Mouse (Mus musculus) left cerebral cortex, adult 18-20 months (tissue): ENCODE measurements at regions not wholly inside any gene's neighbourhood (a gene's known extent, or its start where the extent isn't known, plus 50 kb on each side); places are given as distances from the start of the nearest gene placed in this dataset.

Source experiments
- DNase-seq, 2 experiments: peaks; one replicate each; pipeline ENCODE4 v3.0.0; 2021 to 2022; ENCODE audit warnings: low spot score in 2 of 2, mixed read lengths in 1 of 2

- no peak for DNase-seq
Measured at GRCm38 (mm10) chr9:30848249-30848648, 74.0 kb downstream of the Adamts15 start.

- no peak for DNase-seq
Measured at GRCm38 (mm10) chr9:30845609-30846290, 76.5 kb downstream of the Adamts15 start.

- no peak for DNase-seq
Measured at GRCm38 (mm10) chr9:30844079-30844563, 78.1 kb downstream of the Adamts15 start.

GRCm38 (mm10) chr9:30834908-30835307, 87.3 kb downstream of the Adamts15 start:
- no peak for DNase-seq

- DNase-seq = no peak
Measured at GRCm38 (mm10) chr9:30834565-30834905, 87.7 kb downstream of the Adamts15 start.

GRCm38 (mm10) chr9:30833836-30834564, 88.3 kb downstream of the Adamts15 start:
- DNase-seq = no peak

- DNase-seq = no peak
Measured at GRCm38 (mm10) chr9:30829158-30829870, 92.9 kb downstream of the Adamts15 start.

- DNase-seq = no peak
Measured at GRCm38 (mm10) chr9:30827780-30828179, 94.5 kb downstream of the Adamts15 start.

GRCm38 (mm10) chr9:30824056-30824625, 98.1 kb downstream of the Adamts15 start:
- no peak for DNase-seq

- no peak for DNase-seq
Measured at GRCm38 (mm10) chr9:30820806-30821375, 101.4 kb downstream of the Adamts15 start.

- no peak for DNase-seq
Measured at GRCm38 (mm10) chr9:30813246-30813645, 109.0 kb downstream of the Adamts15 start.

- DNase-seq = no peak
Measured at GRCm38 (mm10) chr9:30810843-30811242, 111.4 kb downstream of the Adamts15 start.

- DNase-seq = no peak
Measured at GRCm38 (mm10) chr9:30810290-30810689, 112.0 kb downstream of the Adamts15 start.

GRCm38 (mm10) chr9:30808863-30809491, 113.3 kb downstream of the Adamts15 start:
- no peak for DNase-seq

GRCm38 (mm10) chr9:30803755-30804532, 118.3 kb downstream of the Adamts15 start:
- peak in 1 of 2 experiments; percentile 5 for DNase-seq

GRCm38 (mm10) chr9:30802826-30803225, 119.4 kb downstream of the Adamts15 start:
- no peak for DNase-seq

GRCm38 (mm10) chr9:30794701-30795407, 127.4 kb downstream of the Adamts15 start:
- DNase-seq = no peak

GRCm38 (mm10) chr9:30781221-30781620, 141.0 kb downstream of the Adamts15 start:
- DNase-seq = no peak

GRCm38 (mm10) chr9:30777816-30778215, 144.4 kb downstream of the Adamts15 start:
- no peak for DNase-seq
